Mouse (Mus musculus): ENCODE measurements around the gene Gm44965.

The Gm44965 gene

GRCm38 (mm10) chr6:48626984-48627383 lies 33.2 kb downstream of the Gm44965 start:
- DNase-seq (ENCODE audit: low spot score): peak; percentile 59

GRCm38 (mm10) chr6:48627511-48627924 lies 33.8 kb downstream of the Gm44965 start:
- DNase-seq (ENCODE audit: low spot score): no peak

DNA sequence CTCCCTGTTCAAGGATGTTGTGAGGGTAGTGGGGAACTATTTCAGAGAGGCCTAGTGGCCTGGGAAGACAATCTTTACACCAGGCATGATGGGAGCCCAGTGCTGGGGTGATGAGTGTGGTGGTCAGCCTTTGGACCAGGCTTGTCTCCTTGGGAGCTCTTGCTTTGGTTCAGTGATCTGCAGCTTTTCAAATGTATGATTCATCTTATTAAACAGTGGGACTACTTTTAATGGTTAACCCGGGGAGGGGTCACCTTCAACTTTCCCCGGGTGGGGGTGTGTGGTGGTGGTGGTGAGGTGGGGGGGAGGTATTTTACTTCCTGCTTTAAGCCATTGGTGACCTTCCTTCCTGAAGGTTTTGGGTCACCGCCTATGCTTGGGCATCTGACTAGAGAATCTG lies 34.6 kb downstream of the Gm44965 start:
- no peak for DNase-seq (ENCODE audit: low spot score)

- DNase-seq (ENCODE audit: low spot score): no peak
Observed at GRCm38 (mm10) chr6:48628808-48629660, 35.3 kb downstream of the Gm44965 start.

- no peak for DNase-seq (ENCODE audit: low spot score)
Observed at GRCm38 (mm10) chr6:48629661-48630034, 35.9 kb downstream of the Gm44965 start.

DNA sequence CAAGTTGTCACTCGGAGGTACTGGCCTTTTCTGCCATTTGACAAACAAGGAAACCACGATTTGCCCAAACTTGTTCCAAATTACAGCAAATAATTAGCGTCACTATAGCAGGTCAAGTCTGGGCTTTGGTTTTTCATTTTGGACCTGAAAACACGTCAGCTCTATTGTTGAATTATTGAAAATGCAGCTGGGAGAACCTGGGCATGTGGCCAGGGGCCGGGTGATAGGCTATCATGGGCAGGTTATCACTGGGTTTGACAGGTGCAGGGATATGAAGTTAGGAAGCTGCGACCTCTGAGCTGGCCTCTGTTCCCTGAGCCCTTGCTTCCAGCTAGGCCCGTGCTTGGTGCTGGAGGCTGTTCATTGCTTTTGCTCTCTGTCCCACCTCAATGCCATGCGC lies 37.1 kb downstream of the Gm44965 start:
- DNase-seq (ENCODE audit: low spot score): no peak

DNA sequence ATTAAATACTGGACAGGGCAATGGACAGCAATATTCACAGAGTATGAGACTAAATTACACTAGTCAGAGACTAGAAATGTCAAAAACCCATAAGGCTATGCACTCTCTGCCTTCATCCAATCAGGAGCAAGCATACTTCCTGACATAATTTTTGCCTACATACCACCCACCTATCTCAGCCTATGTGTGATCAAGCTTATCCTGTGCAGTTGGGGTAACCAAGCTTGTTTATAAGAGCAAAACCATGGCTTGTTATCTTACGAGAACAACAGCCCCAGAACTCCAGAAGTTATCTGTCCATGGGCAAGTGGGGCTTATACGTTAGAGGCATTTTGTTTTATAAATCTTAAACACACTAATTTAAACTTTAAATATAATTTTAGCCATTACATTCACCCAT lies 41.4 kb downstream of the Gm44965 start:
- DNase-seq (ENCODE audit: low spot score): no peak

DNA sequence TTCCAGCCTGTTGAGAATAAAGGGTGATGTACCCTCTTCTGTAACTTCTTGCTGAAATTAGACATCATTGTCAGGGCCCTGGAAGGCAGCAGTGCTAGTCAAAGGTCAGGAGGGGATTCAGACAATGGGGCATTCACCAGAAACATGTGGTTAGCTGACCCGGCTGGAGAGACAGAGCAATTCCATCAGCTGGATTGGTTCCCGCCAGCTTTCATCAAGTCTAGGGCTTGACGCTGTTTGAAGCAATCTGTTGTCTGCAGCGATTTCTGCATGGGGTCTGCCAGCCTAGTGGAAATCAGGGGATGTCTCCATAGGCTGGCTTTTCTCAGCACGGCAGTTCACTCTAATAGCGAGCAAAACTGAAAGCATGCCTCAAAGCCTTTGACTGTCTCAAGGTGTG lies 42.8 kb downstream of the Gm44965 start:
- DNase-seq (ENCODE audit: low spot score): no peak

GRCm38 (mm10) chr6:48637811-48638500 lies 44.2 kb downstream of the Gm44965 start:
- DNase-seq (ENCODE audit: low spot score): no peak

DNA sequence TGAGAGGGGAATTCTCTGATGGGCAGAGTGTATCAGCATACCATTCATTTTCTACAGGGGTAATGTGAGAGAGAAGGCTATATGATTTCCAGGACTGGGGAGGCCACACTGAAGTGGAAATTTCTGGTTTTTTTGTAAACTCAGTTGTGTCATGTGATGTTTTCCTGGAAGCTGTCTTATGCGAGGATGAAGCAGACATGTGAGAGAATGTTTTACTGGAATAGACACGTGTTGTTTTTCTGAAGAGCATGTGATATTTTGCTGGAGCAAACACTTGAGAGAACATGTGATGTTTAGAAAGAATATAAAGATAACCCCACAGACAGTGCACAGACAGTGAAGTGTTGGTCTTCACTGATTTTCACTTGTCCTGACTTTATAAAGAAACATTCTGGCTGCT lies 44.8 kb downstream of the Gm44965 start:
- no peak for DNase-seq (ENCODE audit: low spot score)

GRCm38 (mm10) chr6:48641391-48641790 lies 47.6 kb downstream of the Gm44965 start:
- no peak for DNase-seq (ENCODE audit: low spot score)

DNA sequence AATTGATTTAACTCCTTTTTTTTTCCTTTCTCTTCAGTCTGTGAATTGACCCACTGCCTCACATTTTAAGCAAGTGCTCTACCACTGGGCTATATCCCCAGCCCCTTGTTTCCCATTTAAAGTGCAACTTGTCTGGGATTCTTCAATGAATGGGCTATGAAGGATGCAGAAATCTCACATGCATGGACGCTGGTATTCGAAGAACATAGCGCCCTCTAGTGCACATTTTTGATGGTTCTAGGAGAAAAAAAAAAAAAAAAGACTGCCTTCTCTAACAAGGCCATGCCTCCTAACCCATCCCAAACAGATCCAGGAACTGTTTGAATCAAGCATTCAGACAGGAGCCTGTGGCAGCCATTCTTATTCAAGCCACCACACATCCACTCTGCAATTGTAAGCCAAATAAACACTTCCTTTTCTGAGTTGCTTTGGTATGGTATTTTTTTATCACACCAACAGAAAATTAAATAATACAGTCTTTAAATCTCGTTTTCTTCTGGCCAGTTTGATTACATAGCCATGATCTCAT lies 49.1 kb downstream of the Gm44965 start:
- DNase-seq (ENCODE audit: low spot score): no peak

GRCm38 (mm10) chr6:48645660-48646308 lies 52.0 kb downstream of the Gm44965 start:
- DNase-seq (ENCODE audit: low spot score): no peak

- no peak for DNase-seq (ENCODE audit: low spot score)
Observed at GRCm38 (mm10) chr6:48646309-48646690, 52.6 kb downstream of the Gm44965 start.

DNA sequence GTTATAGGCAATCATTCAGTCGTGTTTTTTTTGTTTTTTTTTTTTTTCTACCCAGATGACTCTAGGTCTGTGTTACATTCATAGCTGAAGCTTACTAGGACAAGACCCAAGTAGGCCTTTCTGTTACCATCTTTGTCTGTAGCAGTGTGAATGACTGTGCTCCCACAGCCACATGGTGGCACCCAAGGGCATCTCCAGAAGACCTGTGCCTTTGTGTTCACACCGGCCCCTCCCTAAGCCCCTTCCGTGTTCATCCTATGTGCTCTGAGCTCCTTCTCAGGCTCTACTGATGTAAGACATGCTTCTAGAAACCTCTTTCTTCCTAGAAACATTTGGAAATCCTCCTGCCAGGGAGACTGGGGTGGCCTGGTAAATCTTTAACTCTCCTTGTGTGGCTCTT lies 53.3 kb downstream of the Gm44965 start, which contains the start of gene Gimap8:
TSS of gene Gimap8 (plus strand) at position 240 of the 400 bp plus-strand sequence.
- DNase-seq (ENCODE audit: low spot score): no peak

DNA sequence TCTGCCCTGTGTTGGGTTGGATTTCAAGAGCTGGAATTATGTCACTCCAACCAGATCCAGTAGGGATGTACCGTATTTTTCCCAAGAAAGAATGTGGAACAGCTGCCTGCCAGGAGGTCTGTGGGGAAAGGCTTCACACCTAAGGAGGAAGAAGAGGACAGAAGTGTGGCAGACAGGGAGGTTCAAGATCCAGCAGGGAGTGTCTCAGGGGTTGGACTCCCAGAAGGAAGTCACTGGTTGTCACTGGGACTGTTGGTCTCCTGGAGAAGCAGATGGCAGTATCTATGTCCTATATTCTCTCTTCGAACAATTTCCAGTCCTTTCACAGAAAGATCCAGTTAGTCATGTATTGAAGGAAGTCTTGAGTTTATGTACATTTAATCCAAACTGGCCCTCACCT lies 53.9 kb downstream of the Gm44965 start:
- DNase-seq (ENCODE audit: low spot score): no peak

DNA sequence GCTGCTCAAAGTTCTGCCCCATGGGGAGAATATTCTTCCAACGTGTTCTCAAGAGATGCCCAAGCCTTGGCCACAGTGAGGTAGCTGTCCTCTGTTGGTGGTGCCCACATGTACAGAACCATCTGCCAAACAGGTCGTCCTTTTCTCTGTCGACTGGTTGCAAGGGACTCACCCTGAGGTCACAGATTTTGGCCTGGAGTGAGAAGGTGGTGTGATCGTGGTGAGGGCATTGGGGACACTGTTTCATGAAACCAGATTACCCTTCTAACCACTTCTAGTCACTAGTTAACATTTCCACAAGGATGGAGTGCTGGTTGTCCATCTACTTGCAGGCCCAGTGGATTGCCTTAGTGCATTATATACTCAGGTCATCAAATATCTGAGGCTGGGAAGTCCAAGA lies 55.0 kb downstream of the Gm44965 start:
- no peak for DNase-seq (ENCODE audit: low spot score)

- no peak for DNase-seq (ENCODE audit: low spot score)
Observed at GRCm38 (mm10) chr6:48650041-48650440, 56.3 kb downstream of the Gm44965 start.

DNA sequence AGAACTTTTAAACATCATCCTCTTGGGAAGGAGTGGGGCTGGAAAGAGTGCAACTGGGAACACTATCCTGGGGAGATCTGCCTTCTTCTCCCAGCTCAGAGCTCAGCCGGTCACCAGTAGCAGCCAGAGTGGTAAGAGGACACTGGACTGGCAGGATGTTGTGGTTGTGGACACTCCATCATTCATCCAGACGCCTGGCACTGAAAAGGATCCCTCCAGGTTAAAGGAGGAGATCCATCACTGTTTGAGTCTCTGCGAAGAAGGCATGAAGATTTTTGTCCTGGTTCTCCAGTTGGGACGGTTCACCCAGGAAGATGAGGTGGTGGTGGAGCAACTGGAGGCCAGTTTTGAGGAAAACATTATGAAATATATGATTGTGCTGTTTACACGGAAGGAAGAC lies 65.0 kb downstream of the Gm44965 start:
- no peak for DNase-seq (ENCODE audit: low spot score)

- no peak for DNase-seq (ENCODE audit: low spot score)
Observed at GRCm38 (mm10) chr6:48664750-48665149, 71.0 kb downstream of the Gm44965 start.

- no peak for DNase-seq (ENCODE audit: low spot score)
Observed at GRCm38 (mm10) chr6:48665471-48665870, 71.7 kb downstream of the Gm44965 start.

DNA sequence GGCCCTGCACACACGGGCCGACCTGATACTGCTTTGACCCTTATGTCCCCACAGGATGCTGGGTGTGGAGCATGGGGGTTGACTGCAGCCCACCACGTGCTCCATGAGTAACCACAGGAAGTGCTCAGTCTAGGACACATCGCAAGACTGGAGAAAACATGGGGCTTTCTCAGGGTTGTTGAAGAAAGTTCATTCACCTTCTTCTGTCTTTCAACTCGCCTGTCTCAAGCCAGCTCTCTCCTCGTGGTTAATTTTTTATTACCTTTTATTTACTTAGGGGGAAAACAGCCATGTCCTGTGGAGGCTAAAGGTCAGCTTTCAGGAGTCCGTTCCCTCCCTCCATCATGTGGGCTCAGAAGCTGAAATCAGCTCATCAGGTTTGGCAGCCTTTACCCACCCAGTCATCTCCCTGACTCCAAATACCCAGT lies 72.4 kb downstream of the Gm44965 start:
- no peak for DNase-seq (ENCODE audit: low spot score)

DNA sequence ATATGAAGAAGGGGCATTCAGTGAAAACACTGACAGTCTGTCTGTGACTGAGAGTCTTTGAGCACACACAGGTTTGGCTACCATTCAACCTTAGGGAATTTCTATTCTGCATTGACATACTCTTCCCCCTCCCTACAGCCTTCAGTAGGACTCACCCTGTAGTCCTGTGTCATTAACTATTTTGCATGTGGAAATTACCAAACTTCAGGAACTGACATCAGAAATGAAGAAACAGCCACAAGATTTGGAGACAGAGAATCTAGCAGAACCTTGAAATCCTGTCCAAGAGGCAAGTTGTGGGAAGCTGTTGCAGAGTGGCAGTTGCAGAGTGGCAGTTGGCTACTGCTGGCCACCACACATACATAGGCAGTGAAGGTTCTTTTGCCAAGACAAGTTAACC lies 74.3 kb downstream of the Gm44965 start:
- DNase-seq (ENCODE audit: low spot score): no peak

All from left cerebral cortex, adult 11 months (tissue).